Mouse (Mus musculus) C2C12 (cell line): ENCODE measurements around the gene Mybpc3.

Experiments
- CEBPB ChIP-seq: IDR thresholded peaks from one replicate; pipeline ENCODE4 v1.6.1; 2011; ENCODE audit warnings: low read depth, mild to moderate bottlenecking, control low read depth, moderate library complexity
- CTCF ChIP-seq: IDR thresholded peaks from one replicate; pipeline ENCODE4 v1.5.1; 2011; ENCODE audit not compliant: control insufficient read depth, insufficient read depth, insufficient read length
- MAX ChIP-seq: IDR thresholded peaks from one replicate; pipeline ENCODE4 v1.6.1; 2011; ENCODE audit warnings: mild to moderate bottlenecking, control low read depth
- MYOG ChIP-seq: IDR thresholded peaks from one replicate; pipeline ENCODE4 v1.6.1; 2011; ENCODE audit not compliant: control insufficient read depth, insufficient read length; ENCODE audit errors: extremely low read depth
- USF1 ChIP-seq: IDR thresholded peaks from one replicate; pipeline ENCODE4 v1.6.1; 2011; ENCODE audit warnings: low read depth, mild to moderate bottlenecking, control low read depth, moderate library complexity

- TF ChIP-seq CTCF (no peak), USF1 (no peak), MYOG (no peak), MAX (no peak), CEBPB (no peak)
Measured at GRCm38 (mm10) chr2:91082844-91083243, 35.1 kb upstream of the Mybpc3 start.
